Mouse (Mus musculus): ENCODE measurements around the gene Hs3st3a1.

The Hs3st3a1 gene

GRCm38 (mm10) chr11:64560471-64560870 lies 125.3 kb downstream of the Hs3st3a1 start:
- no peak for DNase-seq

- DNase-seq: no peak
Measured at GRCm38 (mm10) chr11:64562771-64563170, 127.6 kb downstream of the Hs3st3a1 start.
